Mouse (Mus musculus) retina, postnatal 7 days (tissue): Measurements from ENCODE around the gene 1700015F17Rik.

Source experiments
- DNase-seq: peaks from one replicate; pipeline ENCODE4 v3.0.0-alpha.2; 2012; ENCODE audit warnings: low read depth, low spot score

Gene 1700015F17Rik

GRCm38 (mm10) chr5:5479043-5479442 lies at the start of gene 1700015F17Rik:
1700015F17Rik (minus strand) TSS chr5:5479143.
- no peak for DNase-seq

DNA sequence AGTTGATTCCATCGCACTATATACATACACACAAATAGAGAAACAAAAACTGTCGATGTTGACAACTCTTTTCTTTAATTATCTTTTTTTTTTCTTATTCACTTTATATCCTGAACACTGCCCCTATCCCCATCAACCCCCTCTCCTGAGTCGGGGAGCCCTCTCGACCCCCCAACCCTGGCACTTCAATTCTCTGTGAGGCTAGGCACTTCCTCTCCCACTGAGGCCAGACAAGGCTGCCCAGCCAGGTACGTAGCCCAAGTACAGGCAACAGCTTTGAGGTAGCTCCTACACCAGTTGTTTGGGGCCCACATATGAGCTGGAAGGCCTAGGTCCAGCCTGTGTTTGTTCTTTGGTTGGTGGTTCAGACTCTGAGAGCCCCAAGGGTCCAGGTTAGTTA lies 36.5 kb upstream of the 1700015F17Rik start:
- no peak for DNase-seq

- DNase-seq = peak; percentile 94
These were observed 35.5 kb upstream of the 1700015F17Rik start, which contains the start of gene Cldn12 for GRCm38 (mm10) chr5:5514196-5515076. Cldn12 (minus strand) TSS chr5:5514958.

- DNase-seq = no peak
These were observed 32.5 kb upstream of the 1700015F17Rik start for GRCm38 (mm10) chr5:5511401-5511800.

DNA sequence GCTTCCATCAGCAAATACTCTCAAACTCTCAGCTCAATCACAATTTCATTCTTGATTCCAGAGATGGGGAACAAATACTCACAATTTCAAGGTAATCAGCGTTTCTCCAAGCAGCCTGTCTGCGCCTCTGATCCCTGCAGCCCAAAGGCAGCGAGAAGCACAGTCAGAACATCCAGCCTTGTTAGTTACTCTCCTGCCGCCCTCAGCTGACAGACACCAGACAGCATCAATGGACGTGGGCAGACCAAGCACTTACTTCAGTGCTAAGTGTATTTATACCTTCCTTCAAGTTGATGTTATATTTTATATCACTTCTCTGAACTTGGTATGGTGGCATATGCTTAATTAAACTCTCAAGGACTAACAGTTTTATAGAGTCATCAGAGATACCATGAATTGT lies 32.0 kb upstream of the 1700015F17Rik start:
- DNase-seq = no peak

GRCm38 (mm10) chr5:5510304-5510887 lies 31.5 kb upstream of the 1700015F17Rik start:
- DNase-seq = no peak

- no peak for DNase-seq
These were observed 29.3 kb upstream of the 1700015F17Rik start for GRCm38 (mm10) chr5:5508231-5508630.

GRCm38 (mm10) chr5:5507701-5508225 lies 28.8 kb upstream of the 1700015F17Rik start:
- DNase-seq = peak; percentile 55

- DNase-seq = no peak
These were observed 25.5 kb upstream of the 1700015F17Rik start for GRCm38 (mm10) chr5:5504456-5504855.

GRCm38 (mm10) chr5:5503381-5503780 lies 24.4 kb upstream of the 1700015F17Rik start:
- DNase-seq = no peak

GRCm38 (mm10) chr5:5501583-5501982 lies 22.6 kb upstream of the 1700015F17Rik start:
- no peak for DNase-seq

DNA sequence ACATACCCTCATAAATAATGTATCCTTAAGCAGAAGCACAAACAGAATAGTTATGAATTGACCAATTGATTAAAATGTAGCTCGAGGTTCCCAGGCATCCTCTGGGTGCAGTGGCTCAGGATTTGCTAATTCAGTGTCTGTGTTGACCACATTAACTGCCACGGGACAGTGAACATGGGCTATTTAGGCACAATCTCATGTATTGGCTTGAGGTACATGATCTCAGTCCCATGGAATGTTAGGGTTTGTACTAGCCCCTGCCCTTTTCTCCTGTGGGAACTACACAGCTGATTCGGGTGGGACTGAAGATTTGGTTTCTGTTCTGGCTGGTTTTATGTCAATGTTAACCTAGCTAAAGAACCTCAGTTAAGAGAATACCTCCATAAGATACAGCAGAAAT lies 17.4 kb upstream of the 1700015F17Rik start:
- DNase-seq = no peak

DNA sequence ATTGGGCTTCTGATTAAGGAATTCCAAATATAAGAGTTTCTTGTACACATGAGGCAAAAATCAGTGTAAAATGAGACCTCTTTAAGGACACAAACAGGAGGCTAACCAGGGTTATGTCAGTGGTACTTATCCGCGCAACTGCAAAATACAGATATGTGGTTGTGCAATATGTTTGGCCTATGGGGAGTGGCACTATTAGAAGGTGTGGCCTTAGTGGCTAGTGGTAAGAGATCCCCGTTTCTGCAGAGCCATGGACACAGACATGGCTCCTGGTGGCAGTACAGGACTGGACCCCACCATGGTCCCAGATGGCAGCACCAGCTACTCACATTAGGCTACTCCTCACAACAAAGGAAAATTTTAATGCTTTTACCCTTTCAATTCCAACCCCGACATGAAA lies 16.1 kb upstream of the 1700015F17Rik start:
- DNase-seq = no peak

DNA sequence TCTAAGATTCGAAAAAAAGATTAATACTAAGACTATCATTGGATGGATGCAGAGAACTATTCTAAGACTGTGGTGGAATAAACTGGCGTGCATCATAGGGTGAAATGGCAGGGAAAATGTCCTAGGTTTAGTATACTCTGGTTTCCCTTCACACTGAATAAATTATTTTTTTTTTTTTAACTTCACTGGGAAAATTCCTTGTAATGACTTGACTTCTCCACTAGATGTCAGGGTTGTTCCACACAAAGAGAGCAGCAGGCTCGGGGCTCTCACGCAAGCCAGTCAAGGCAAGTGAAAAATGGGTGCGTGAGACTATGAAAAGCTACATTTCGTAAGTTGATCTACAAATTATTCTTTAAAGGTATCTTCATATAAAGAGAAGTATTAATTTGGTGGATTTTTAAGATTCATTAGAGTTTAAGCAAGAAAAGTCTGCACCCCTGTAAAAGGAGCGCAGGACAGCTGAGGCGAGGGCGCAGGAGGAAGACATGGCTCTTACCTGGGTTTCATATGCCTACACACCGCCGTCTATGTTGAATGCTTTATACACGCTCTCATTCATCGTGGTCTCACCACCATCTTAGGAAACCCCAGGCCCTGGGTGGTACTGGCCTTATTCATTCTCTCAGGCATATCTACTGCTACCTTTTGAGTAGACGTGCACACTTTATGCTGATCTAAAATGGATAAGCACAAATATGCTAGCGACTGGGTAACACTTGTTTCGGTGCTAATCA lies 15.5 kb upstream of the 1700015F17Rik start:
- DNase-seq = peak; percentile 49

DNA sequence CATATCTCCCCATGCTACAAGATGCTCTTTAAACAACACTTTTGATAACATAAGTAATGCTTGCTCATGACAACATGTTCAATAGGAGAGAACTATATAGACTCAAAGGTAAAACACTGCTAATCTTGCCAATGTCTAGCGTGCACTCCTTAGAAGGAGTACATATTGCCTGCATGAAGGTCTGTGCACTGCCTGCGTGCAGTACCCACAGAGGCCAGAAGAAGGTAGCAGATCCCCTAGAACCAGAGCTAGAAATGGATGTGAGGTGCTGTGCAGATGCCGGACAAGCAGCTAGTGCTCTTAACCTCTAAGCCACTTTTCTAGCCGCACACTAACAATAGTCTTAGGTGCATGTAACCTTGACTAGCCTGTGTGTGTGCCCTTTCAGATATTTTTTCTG lies 13.2 kb upstream of the 1700015F17Rik start:
- no peak for DNase-seq

GRCm38 (mm10) chr5:5486071-5486470 lies 7.1 kb upstream of the 1700015F17Rik start:
- no peak for DNase-seq

- no peak for DNase-seq
These were observed 4.4 kb upstream of the 1700015F17Rik start for GRCm38 (mm10) chr5:5483254-5483858.

DNA sequence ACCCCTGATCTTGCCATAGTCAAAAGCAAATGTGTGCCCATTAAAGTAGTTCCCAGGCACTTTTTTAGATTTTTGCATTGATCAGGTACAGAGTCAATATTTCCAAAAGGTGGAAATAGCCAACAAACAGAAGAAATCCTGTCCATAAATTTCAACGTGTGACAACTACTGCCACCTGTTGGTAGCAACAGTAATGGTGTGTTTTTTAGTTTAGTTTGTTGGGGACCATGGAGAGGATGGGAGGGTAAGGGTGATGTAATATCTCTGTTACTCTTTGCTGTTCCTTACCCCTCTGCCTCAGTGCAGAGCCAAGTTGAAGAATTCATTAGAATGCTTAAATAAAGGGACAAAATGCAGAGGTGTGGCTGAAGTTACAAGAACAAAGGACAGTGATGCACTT lies 2.7 kb upstream of the 1700015F17Rik start:
- peak; percentile 16 for DNase-seq

GRCm38 (mm10) chr5:5476133-5476532 lies 2.8 kb downstream of the 1700015F17Rik start:
- no peak for DNase-seq

DNA sequence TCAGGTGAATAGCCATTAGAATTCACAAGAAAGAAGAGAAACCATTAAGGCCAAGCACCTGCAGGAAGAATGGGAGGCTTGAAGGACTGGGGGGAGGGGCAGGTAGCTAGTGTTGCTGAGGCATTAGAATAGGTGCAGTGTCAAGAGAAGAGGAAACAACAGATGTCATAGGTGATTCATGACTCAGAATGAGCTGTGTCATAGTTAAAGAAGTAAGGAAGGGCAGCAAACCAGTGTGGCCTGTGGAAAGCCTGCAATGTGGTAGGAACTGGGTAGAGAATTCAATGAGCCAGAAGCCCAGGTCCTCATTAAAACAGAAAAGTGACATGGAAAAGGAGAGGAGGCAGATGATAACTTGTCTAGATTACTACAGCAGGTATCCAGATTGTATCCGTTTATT lies 13.7 kb downstream of the 1700015F17Rik start:
- DNase-seq = no peak

GRCm38 (mm10) chr5:5431746-5432438 lies 47.1 kb downstream of the 1700015F17Rik start:
- no peak for DNase-seq
